Mouse (Mus musculus) stomach, embryonic 16.5 days (tissue): ENCODE measurements at regions not wholly inside any gene's neighbourhood (a gene's known extent, or its start where the extent isn't known, plus 50 kb on each side); places are given as distances from the start of the nearest gene placed in this dataset.

ENCODE experiments used
- ATAC-seq: fragments of 200-750 bp; cut with Nextera tagmentation; 2 replicates; pipeline ENCODE4 v1.8.0; 2017; ENCODE audit warnings: moderate number of reproducible peaks, moderate TSS enrichment; ENCODE audit not compliant: insufficient read depth, low FRiP score
- H3K27ac ChIP-seq: fragments of 300-500 bp; sonication (generic); 2 replicates; pipeline ENCODE4 v1.5.1; 2014; ENCODE audit warnings: low read length
- H3K27me3 ChIP-seq: fragments of 300-500 bp; sonication (generic); 2 replicates; pipeline ENCODE4 v1.6.1; 2014; ENCODE audit warnings: low read length, control low read depth, mixed read lengths; ENCODE audit not compliant: control insufficient read depth, insufficient read depth
- H3K36me3 ChIP-seq: fragments of 300-500 bp; sonication (generic); 2 replicates; pipeline ENCODE4 v1.6.1; 2014; ENCODE audit warnings: low read length; ENCODE audit not compliant: control insufficient read depth, insufficient read depth
- H3K4me1 ChIP-seq: fragments of 300-500 bp; sonication (generic); 2 replicates; pipeline ENCODE4 v1.6.1; 2014; ENCODE audit warnings: low read length, control low read depth, mixed read lengths; ENCODE audit not compliant: control insufficient read depth, insufficient read depth
- H3K4me2 ChIP-seq: fragments of 300-500 bp; sonication (generic); 2 replicates; pipeline ENCODE4 v1.6.1; 2014; ENCODE audit warnings: low read depth, low read length, mixed read lengths
- H3K4me3 ChIP-seq: fragments of 300-500 bp; sonication (generic); replicated peaks from 2 replicates; pipeline ENCODE4 v1.5.1; 2014; ENCODE audit warnings: mild to moderate bottlenecking, low read length
- H3K9ac ChIP-seq: fragments of 300-500 bp; sonication (generic); 2 replicates; pipeline ENCODE4 v1.6.1; 2014; ENCODE audit warnings: low read length
- H3K9me3 ChIP-seq: fragments of 300-500 bp; sonication (generic); replicated peaks from 2 replicates; pipeline ENCODE4 v1.6.1; 2016; ENCODE audit warnings: low read length, control low read depth; ENCODE audit not compliant: control insufficient read depth
- WGBS: fragments of 180-500 bp; shearing (Covaris S2); extraction: QIAGEN DNeasy Blood & Tissue Kit; methylation state at CpG from one replicate; pipeline ENCODE4 v1.1.7; 2014; 5-methylcytosine and 5-hydroxymethylcytosine counted together

- ATAC-seq, result no peak
- Histone ChIP-seq H3K4me1 (no peaks in the 10 kb centered on the region), H3K4me2 (no peak overlapping the region), H3K9ac (no peak overlapping the region), H3K27me3 (no peaks in the 10 kb centered on the region), H3K4me3 (no peak overlapping the region), H3K36me3 (no peaks in the 10 kb centered on the region), H3K9me3 (no peaks in the 10 kb centered on the region), H3K27ac (no peak overlapping the region)
These were observed 388.5 kb upstream of the Gm765 start for GRCm38 (mm10) chr6:98731010-98731530.

DNA sequence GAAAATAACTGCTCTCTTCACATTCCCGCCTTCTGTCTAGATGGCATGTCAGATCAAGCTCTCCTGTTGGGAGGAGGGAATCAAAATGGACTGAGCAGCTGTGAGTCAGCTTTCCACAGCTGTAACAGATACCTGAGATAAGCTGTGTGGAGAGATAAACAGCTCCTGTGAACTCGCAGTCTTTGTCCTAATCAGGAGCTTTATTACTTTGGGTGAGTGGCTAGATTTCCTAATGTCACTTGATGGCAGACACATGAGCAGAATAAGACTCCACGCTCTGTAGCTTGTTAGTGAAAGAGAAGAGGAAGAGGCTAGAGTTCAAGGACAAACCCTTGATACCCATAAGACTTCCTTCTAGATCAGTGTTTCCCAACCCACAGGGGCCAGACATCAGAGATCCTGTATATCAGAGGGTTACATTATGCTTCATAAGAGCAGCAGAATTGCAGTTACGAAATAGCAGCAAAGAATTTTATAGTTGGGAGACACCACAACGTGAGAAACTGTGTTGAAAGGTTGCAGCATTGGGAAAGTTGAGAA lies 384.1 kb upstream of the Gm765 start:
- Histone ChIP-seq H3K4me3 (no peak overlapping the region), H3K36me3 (no peaks in the 10 kb centered on the region), H3K4me1 (no peaks in the 10 kb centered on the region), H3K9me3 (no peaks in the 10 kb centered on the region), H3K9ac (no peak overlapping the region), H3K4me2 (no peak overlapping the region), H3K27ac (no peak overlapping the region), H3K27me3 (no peaks in the 10 kb centered on the region)
- no peak for ATAC-seq
- WGBS, result 68% methylated on average over 5 of the region's 5 CpGs

- Histone ChIP-seq H3K4me2 (no peak overlapping the region), H3K9me3 (no peaks in the 10 kb centered on the region), H3K36me3 (no peaks in the 10 kb centered on the region), H3K4me3 (no peak overlapping the region), H3K4me1 (no peaks in the 10 kb centered on the region), H3K27ac (no peak overlapping the region), H3K9ac (no peak overlapping the region), H3K27me3 (no peaks in the 10 kb centered on the region)
- 49% methylated on average over 14 of the region's 14 CpGs for WGBS
- ATAC-seq, result no peak
These were observed 362.5 kb upstream of the Gm765 start for GRCm38 (mm10) chr6:98704887-98705622.

GRCm38 (mm10) chr6:98697571-98697970 lies 355.0 kb upstream of the Gm765 start:
- H3K4me3 ChIP-seq, result no peak overlapping the region
- no peaks in the 10 kb centered on the region for H3K4me1 ChIP-seq
- no peaks in the 10 kb centered on the region for H3K36me3 ChIP-seq
- H3K27me3 ChIP-seq, result no peaks in the 10 kb centered on the region
- no peaks in the 10 kb centered on the region for H3K9me3 ChIP-seq
- ATAC-seq, result no peak
- WGBS, result 84% methylated on average over 7 of the region's 7 CpGs
- H3K9ac ChIP-seq, result no peak overlapping the region
- H3K4me2 ChIP-seq, result no peak overlapping the region
- H3K27ac ChIP-seq, result no peak overlapping the region

DNA sequence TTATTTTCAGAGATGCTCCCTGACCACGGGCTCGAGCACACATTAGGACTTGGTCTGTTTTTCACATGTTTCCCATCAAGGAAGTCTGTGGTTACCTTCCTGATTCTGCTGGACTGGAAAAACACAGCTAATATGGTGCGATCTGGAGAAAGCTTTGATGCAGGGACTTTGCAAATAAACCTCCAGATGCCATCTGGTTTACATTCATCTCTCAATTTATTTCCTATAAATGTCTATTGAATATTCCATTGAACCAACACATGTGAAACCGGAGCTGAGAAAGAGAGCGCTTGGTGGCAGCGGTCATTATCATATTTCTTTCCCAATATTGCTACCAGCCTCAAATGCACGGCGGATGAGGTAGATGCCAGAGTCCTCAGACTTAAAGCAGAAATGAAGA lies 350.9 kb upstream of the Gm765 start:
- WGBS, result 84% methylated on average over 8 of the region's 8 CpGs

DNA sequence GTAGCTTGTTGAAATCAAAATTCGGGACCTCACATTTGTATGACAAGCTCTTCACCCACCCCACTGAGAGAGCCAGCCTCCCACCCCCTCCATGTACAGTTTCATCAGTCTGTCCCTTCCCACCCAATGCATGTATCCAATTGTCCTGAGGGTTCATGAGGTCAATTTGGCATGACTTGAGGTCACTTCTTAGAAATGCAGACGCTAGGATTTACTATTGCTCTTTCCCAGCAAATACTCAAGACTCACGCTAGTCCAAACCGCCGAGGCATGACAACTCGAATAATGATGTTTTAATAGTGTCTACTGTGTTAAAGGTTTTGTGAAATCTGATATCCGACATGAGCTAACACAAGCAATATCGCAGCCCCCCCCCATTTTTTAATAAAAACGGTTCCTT lies 347.6 kb upstream of the Gm765 start:
- WGBS, result 57% methylated on average over 9 of the region's 9 CpGs

More for the DNA sequence above, 350.9 kb upstream of the Gm765 start:
- Histone ChIP-seq H3K4me2 (no peak overlapping the region), H3K4me3 (no peak overlapping the region), H3K36me3 (no peaks in the 10 kb centered on the region), H3K4me1 (no peaks in the 10 kb centered on the region), H3K27ac (no peak overlapping the region), H3K27me3 (no peaks in the 10 kb centered on the region), H3K9ac (no peak overlapping the region), H3K9me3 (no peaks in the 10 kb centered on the region)
- no peak for ATAC-seq

DNA sequence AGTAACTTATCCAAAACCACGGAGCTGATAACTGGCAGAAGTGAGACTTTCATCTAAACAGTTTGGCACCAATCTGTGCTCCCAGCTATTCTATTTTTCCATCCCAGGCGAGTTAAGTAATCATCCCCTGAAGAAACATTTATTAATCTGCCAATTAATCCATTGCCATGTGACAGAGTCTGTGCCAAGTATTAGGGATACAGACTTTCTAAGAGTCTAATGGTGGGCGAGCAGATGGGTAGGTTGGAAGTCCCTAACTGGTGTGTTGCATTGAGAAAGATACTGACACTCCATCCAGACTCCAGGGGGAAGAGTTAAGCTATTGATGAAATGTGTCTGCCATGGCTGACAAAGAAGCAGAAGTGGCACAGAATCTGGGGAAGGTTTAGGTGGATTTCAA lies 346.8 kb upstream of the Gm765 start:
- Histone ChIP-seq H3K4me1 (no peaks in the 10 kb centered on the region), H3K27me3 (no peaks in the 10 kb centered on the region), H3K9me3 (no peaks in the 10 kb centered on the region), H3K9ac (no peak overlapping the region), H3K4me2 (no peak overlapping the region), H3K27ac (no peak overlapping the region), H3K4me3 (no peak overlapping the region), H3K36me3 (no peaks in the 10 kb centered on the region)
- 75% methylated on average over 3 of the region's 3 CpGs for WGBS
- no peak for ATAC-seq

More for the DNA sequence above, 347.6 kb upstream of the Gm765 start:
- H3K4me2 ChIP-seq, result no peak overlapping the region
- H3K36me3 ChIP-seq, result no peaks in the 10 kb centered on the region
- no peaks in the 10 kb centered on the region for H3K9me3 ChIP-seq
- no peak overlapping the region for H3K4me3 ChIP-seq
- ATAC-seq, result no peak
- H3K27ac ChIP-seq, result no peak overlapping the region
- H3K27me3 ChIP-seq, result no peaks in the 10 kb centered on the region
- no peak overlapping the region for H3K9ac ChIP-seq
- H3K4me1 ChIP-seq, result no peaks in the 10 kb centered on the region

DNA sequence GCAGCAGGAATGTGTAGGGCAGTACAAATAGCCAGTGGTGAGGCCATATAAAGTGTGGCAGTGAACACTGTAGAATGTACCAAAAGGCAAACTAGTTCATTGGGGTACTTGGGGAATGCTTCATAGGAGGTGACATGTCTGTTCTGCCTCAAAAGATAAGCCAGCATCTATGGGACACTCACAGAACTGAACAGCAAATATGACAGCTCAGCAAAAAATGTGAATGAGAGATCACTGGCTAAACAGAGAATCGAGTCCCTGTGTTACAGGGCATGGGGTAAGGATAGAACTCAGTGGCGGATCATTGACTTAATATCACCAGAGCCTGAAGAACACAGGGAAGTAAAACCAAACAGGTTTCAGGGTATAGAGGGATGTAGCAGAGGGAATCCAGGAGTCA lies 346.1 kb upstream of the Gm765 start:
- Histone ChIP-seq H3K27ac (no peak overlapping the region), H3K4me1 (no peaks in the 10 kb centered on the region), H3K9ac (no peak overlapping the region), H3K4me3 (no peak overlapping the region), H3K9me3 (no peaks in the 10 kb centered on the region), H3K27me3 (no peaks in the 10 kb centered on the region), H3K36me3 (no peaks in the 10 kb centered on the region), H3K4me2 (no peak overlapping the region)
- WGBS, result 89% methylated on average over 2 of the region's 2 CpGs
- ATAC-seq, result no peak

DNA sequence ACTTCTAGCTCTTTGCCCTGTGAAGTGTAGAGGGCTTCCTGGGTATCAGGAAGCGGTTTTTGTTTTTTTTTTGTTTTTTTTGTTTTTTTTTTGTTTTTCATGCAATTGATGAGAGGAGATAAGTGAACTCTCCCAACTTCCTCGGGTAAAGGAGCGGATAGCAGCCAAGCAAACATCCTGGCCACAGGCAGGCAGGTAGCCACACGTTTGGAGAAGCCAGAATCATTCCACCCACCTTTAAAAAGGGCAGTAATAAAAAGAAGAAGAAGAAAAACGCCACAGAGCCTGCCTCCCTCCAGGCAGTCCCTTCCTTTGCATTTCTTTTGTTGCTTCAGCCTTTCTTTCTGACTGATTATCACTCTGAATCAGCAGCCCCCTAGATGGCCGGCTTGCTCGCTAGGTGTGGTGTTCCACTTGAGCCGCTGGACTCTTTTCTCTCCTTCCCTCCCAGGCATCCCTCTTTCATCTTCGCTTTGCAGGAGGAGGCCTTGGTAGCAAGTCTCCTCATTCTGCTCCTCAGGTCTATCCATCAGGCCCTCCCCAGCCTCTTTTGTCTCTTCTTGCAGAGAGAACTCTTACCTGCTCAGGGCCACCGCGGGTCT lies 323.9 kb upstream of the Gm765 start:
- Histone ChIP-seq H3K27ac (no peak overlapping the region), H3K4me1 (no peaks in the 10 kb centered on the region), H3K4me3 (no peak overlapping the region), H3K36me3 (no peaks in the 10 kb centered on the region), H3K27me3 (no peaks in the 10 kb centered on the region), H3K9me3 (no peaks in the 10 kb centered on the region; the same call in 1 of the 2 replicates), H3K9ac (no peak overlapping the region), H3K4me2 (no peak overlapping the region)
- ATAC-seq, result no peak
- 35% methylated on average over 11 of the region's 11 CpGs for WGBS
